9 mouse cellular contexts compared by ENCODE assay signal in the genomic region with DNA sequence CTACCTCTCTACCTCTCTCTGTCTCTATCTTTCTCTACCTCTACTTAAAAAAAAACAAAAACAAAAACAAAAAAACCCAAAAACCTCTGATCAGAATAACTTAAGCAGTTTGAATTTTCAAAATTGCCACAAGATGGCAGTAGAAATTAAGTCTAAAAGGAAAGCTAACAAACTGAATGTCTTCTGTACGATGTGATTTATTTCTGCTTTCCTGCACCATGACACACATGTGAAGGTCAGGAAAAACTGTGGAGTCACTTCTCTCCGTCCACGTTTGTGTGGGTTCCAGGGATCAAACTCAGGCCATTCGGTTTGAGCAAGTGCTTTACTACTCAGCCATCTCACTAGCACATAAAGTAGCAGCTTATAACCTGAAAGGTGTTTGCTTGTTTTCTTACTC. TPM values are rescaled to one million over a fixed set of nuclear protein-coding genes. Genes with fewer than 3 reads are reported as not detected.
DNase-seq lines count a peak whose midpoint lies in the region; ATAC-seq lines count a peak whose summit lies in the region.
"Had no signal": no experiment of that assay in that cellular context is flagged by ENCODE, and none has a peak within 500 bp of the region (broad histone marks: within the 10 kb centered on the region; RNA-seq: fewer than 3 reads in every experiment).

No protein-coding gene starts in this region.

- DNase-seq in cerebellum, adult 9-11 months, result peak; percentile 32
- DNase-seq in cerebellum, postnatal 4 days (ENCODE audit: low spot score in 2 of 2), result no peak
- DNase-seq in layer of hippocampus, postnatal 14 days (ENCODE audit: low spot score in 2 of 2), result peak; percentile 7 to 51
- DNase-seq in layer of hippocampus, adult 9-11 months, result no peak
- peak; percentile 52 for DNase-seq in R1 (ENCODE audit: low read depth, low spot score)
- DNase-seq in induced T-regulatory cell, adult 2 months (ENCODE audit: low read depth), result peak; percentile 74
- no peak for DNase-seq in urinary bladder, postnatal 14 days (ENCODE audit: low spot score)

- ATAC-seq in activated CD4-positive, CD25-positive, alpha-beta regulatory T cell, adult 4 months, result no peak

RNA-seq across cellular contexts. Expression of a gene that starts 27.3 kb away (rescaled TPM):
- 10 to 100 TPM; 20.8 to 21.7 TPM for total RNA-seq in layer of hippocampus, postnatal 14 days (2021)
- 1 to 10 TPM; 5.1 to 8.0 TPM for polyA plus RNA-seq in activated CD4-positive, CD25-positive, alpha-beta regulatory T cell, adult 4 months (2017; shearing (Covaris generic))

RNA-seq across cellular contexts. Expression of a gene that starts 29.5 kb away (rescaled TPM):
- total RNA-seq in layer of hippocampus, postnatal 14 days (2021), result not detected
- polyA plus RNA-seq in activated CD4-positive, CD25-positive, alpha-beta regulatory T cell, adult 4 months (2017; shearing (Covaris generic)), result not detected
- polyA plus RNA-seq: heart, embryonic 16.5 days had no signal

RNA-seq across cellular contexts. Expression of a gene that starts 33.9 kb away (rescaled TPM):
- 10 to 100 TPM; 24.3 to 27.5 TPM for total RNA-seq in layer of hippocampus, postnatal 14 days (2021)
- under 1 TPM in 1 of 2 experiments, not detected in 1; 0.93 TPM for polyA plus RNA-seq in activated CD4-positive, CD25-positive, alpha-beta regulatory T cell, adult 4 months (2017; shearing (Covaris generic))

RNA-seq across cellular contexts. Expression of a gene that starts 39.7 kb away (rescaled TPM):
- 10 to 100 TPM; 95.3 to 96.8 TPM for total RNA-seq in layer of hippocampus, postnatal 14 days (2021)
- polyA plus RNA-seq in activated CD4-positive, CD25-positive, alpha-beta regulatory T cell, adult 4 months (2017; shearing (Covaris generic)), result 1 to 10 TPM; 1.5 to 2.4 TPM

RNA-seq across cellular contexts. Expression of a gene that starts 39.8 kb away (rescaled TPM):
- under 1 TPM; 0.30 to 0.88 TPM for total RNA-seq in layer of hippocampus, postnatal 14 days (2021)
- not detected for polyA plus RNA-seq in activated CD4-positive, CD25-positive, alpha-beta regulatory T cell, adult 4 months (2017; shearing (Covaris generic))
- polyA plus RNA-seq: heart, embryonic 16.5 days had no signal

Comparison
In these comparisons a context has a peak if more than half of its experiments do, and no peak if none do; other contexts are left out.
1. DNase-seq: peak in cerebellum, adult 9-11 months (single experiment), layer of hippocampus, postnatal 14 days (2 of 2), R1 (single experiment) and induced T-regulatory cell, adult 2 months (single experiment); none in cerebellum, postnatal 4 days (0 of 2), layer of hippocampus, adult 9-11 months (single experiment) and urinary bladder, postnatal 14 days (single experiment).